Mouse (Mus musculus) intestine, embryonic 15.5 days (tissue): Measurements from ENCODE around the gene Ccdc155. TPM values are rescaled to one million over a fixed set of nuclear protein-coding genes. Genes with fewer than 3 reads are reported as not detected.

Experiments
- ATAC-seq: fragments of 200-750 bp; cut with Nextera tagmentation; 2 replicates; pipeline ENCODE4 v1.8.0; 2017; ENCODE audit warnings: moderate TSS enrichment, moderate library complexity
- H3K27ac ChIP-seq: fragments of 300-500 bp; sonication (generic); 2 replicates; pipeline ENCODE4 v1.5.1; 2015; ENCODE audit warnings: mild to moderate bottlenecking, inconsistent platforms
- H3K27me3 ChIP-seq: fragments of 300-500 bp; sonication (generic); replicated peaks from 2 replicates; pipeline ENCODE4 v1.6.1; 2015; ENCODE audit warnings: inconsistent platforms
- H3K36me3 ChIP-seq: fragments of 300-500 bp; sonication (generic); 2 replicates; pipeline ENCODE4 v1.6.1; 2015; ENCODE audit warnings: inconsistent platforms
- H3K4me1 ChIP-seq: fragments of 300-500 bp; sonication (generic); replicated peaks from 2 replicates; pipeline ENCODE4 v1.6.1; 2015; ENCODE audit warnings: inconsistent platforms
- H3K4me2 ChIP-seq: fragments of 300-500 bp; sonication (generic); replicated peaks from 2 replicates; pipeline ENCODE4 v1.6.1; 2015; ENCODE audit warnings: mild to moderate bottlenecking, inconsistent platforms
- H3K4me3 ChIP-seq: fragments of 300-500 bp; sonication (generic); replicated peaks from 2 replicates; pipeline ENCODE4 v1.5.1; 2015; ENCODE audit warnings: inconsistent platforms
- H3K9ac ChIP-seq: fragments of 300-500 bp; sonication (generic); 2 replicates; pipeline ENCODE4 v1.6.1; 2015; ENCODE audit warnings: inconsistent platforms
- H3K9me3 ChIP-seq: fragments of 300-500 bp; sonication (generic); 2 replicates; pipeline ENCODE4 v1.6.1; 2016; ENCODE audit warnings: inconsistent platforms
- WGBS: fragments of 180-500 bp; shearing (Covaris S2); methylation state at CpG from one replicate; pipeline ENCODE4 v1.1.7; 2015; 5-methylcytosine and 5-hydroxymethylcytosine counted together
- polyA plus RNA-seq: library from polyadenylated mRNA; unstranded; fragments of >200 nt; fragmentation: Nextera tagmentation; extraction: Ambion mirVana; gene quantifications from 2 replicates; pipeline ENCODE4 v1.2.1, GENCODE M21; 2015

The Ccdc155 gene
- polyA plus RNA-seq, 1 experiment from 2014 or later = 0.69 TPM

GRCm38 (mm10) chr7:45234333-45234841 is 29.7 kb upstream of the Ccdc155 start:
- H3K4me3 ChIP-seq = peak overlapping the region; percentile 15; the same call in 1 of the 2 replicates

GRCm38 (mm10) chr7:45233580-45234332 is 29.1 kb upstream of the Ccdc155 start:
- WGBS = 35% methylated on average over 20 of the region's 20 CpGs
- H3K9ac ChIP-seq = peak overlapping the region; percentile 26; the same call in 1 of the 2 replicates
- 0 out of 2 replicates have a peak, but pooled peaks have one; percentile 1 for ATAC-seq

More at GRCm38 (mm10) chr7:45234333-45234841, 29.7 kb upstream of the Ccdc155 start:
- WGBS = 15% methylated on average over 29 of the region's 29 CpGs
- peak; percentile 24 for ATAC-seq
- Histone ChIP-seq H3K4me2 (peak overlapping the region; percentile 61), H3K27me3 (0 out of 2 replicates have a peak, but pooled peaks cover 5% of the 10 kb centered on the region), H3K9ac (peak overlapping the region; percentile 26; the same call in 1 of the 2 replicates), H3K9me3 (no peaks in the 10 kb centered on the region), H3K4me1 (peaks cover 21% of the 10 kb centered on the region), H3K27ac (peak overlapping the region; percentile 34; the same call in 1 of the 2 replicates), H3K36me3 (peaks cover 9% of the 10 kb centered on the region)

GRCm38 (mm10) chr7:45232716-45233465 is 28.2 kb upstream of the Ccdc155 start:
- no peak overlapping the region for H3K27ac ChIP-seq
- no peaks in the 10 kb centered on the region for H3K9me3 ChIP-seq
- H3K4me2 ChIP-seq = no peak overlapping the region
- H3K4me1 ChIP-seq = peaks cover 21% of the 10 kb centered on the region
- WGBS = 67% methylated on average over 13 of the region's 13 CpGs
- no peak overlapping the region for H3K9ac ChIP-seq
- H3K27me3 ChIP-seq = no peaks in the 10 kb centered on the region
- ATAC-seq = no peak
- H3K36me3 ChIP-seq = peaks cover 18% of the 10 kb centered on the region
- H3K4me3 ChIP-seq = no peak overlapping the region

More at GRCm38 (mm10) chr7:45233580-45234332, 29.1 kb upstream of the Ccdc155 start:
- H3K9me3 ChIP-seq = no peaks in the 10 kb centered on the region
- H3K4me2 ChIP-seq = peak overlapping the region; percentile 61
- peaks cover 14% of the 10 kb centered on the region for H3K36me3 ChIP-seq
- peaks cover 21% of the 10 kb centered on the region for H3K4me1 ChIP-seq
- H3K27me3 ChIP-seq = 0 out of 2 replicates have a peak, but pooled peaks cover 1% of the 10 kb centered on the region
- 0 out of 2 replicates have a peak overlapping the region, but pooled peaks have one; percentile 34 for H3K27ac ChIP-seq
- no peak overlapping the region for H3K4me3 ChIP-seq

GRCm38 (mm10) chr7:45231941-45232340 is 27.2 kb upstream of the Ccdc155 start:
- H3K9ac ChIP-seq = no peak overlapping the region
- peaks cover 21% of the 10 kb centered on the region for H3K4me1 ChIP-seq
- peaks cover 18% of the 10 kb centered on the region for H3K36me3 ChIP-seq
- WGBS = 79% methylated on average over 11 of the region's 11 CpGs
- H3K27ac ChIP-seq = no peak overlapping the region
- no peak for ATAC-seq
- no peaks in the 10 kb centered on the region for H3K27me3 ChIP-seq
- H3K9me3 ChIP-seq = no peaks in the 10 kb centered on the region
- no peak overlapping the region for H3K4me2 ChIP-seq
- no peak overlapping the region for H3K4me3 ChIP-seq

GRCm38 (mm10) chr7:45231192-45231591 is 26.5 kb upstream of the Ccdc155 start:
- H3K36me3 ChIP-seq = peaks cover 18% of the 10 kb centered on the region
- WGBS = 84% methylated on average over 12 of the region's 12 CpGs

GRCm38 (mm10) chr7:45229459-45230203 is 24.9 kb upstream of the Ccdc155 start:
- peaks cover 12% of the 10 kb centered on the region for H3K4me1 ChIP-seq
- H3K9me3 ChIP-seq = no peaks in the 10 kb centered on the region
- 80% methylated on average over 7 of the region's 7 CpGs for WGBS
- no peak overlapping the region for H3K4me2 ChIP-seq
- H3K9ac ChIP-seq = no peak overlapping the region
- no peak overlapping the region for H3K27ac ChIP-seq
- no peak for ATAC-seq
- H3K36me3 ChIP-seq = peaks cover 27% of the 10 kb centered on the region
- no peaks in the 10 kb centered on the region for H3K27me3 ChIP-seq
- no peak overlapping the region for H3K4me3 ChIP-seq

More at GRCm38 (mm10) chr7:45231192-45231591, 26.5 kb upstream of the Ccdc155 start:
- peaks cover 21% of the 10 kb centered on the region for H3K4me1 ChIP-seq
- no peak overlapping the region for H3K27ac ChIP-seq
- no peaks in the 10 kb centered on the region for H3K27me3 ChIP-seq
- no peak overlapping the region for H3K4me3 ChIP-seq
- no peak for ATAC-seq
- no peaks in the 10 kb centered on the region for H3K9me3 ChIP-seq
- H3K4me2 ChIP-seq = no peak overlapping the region
- H3K9ac ChIP-seq = no peak overlapping the region

- no peaks in the 10 kb centered on the region for H3K9me3 ChIP-seq
- no peaks in the 10 kb centered on the region for H3K27me3 ChIP-seq
- H3K9ac ChIP-seq = no peak overlapping the region
- no peak overlapping the region for H3K27ac ChIP-seq
- H3K4me2 ChIP-seq = no peak overlapping the region
- H3K36me3 ChIP-seq = peaks cover 27% of the 10 kb centered on the region
- H3K4me1 ChIP-seq = peaks cover 6% of the 10 kb centered on the region
- 90% methylated on average over 8 of the region's 8 CpGs for WGBS
- H3K4me3 ChIP-seq = no peak overlapping the region
- ATAC-seq = no peak
Observed at GRCm38 (mm10) chr7:45229046-45229445, 24.4 kb upstream of the Ccdc155 start.

GRCm38 (mm10) chr7:45228548-45228947 is 23.9 kb upstream of the Ccdc155 start:
- no peak overlapping the region for H3K4me2 ChIP-seq
- H3K9me3 ChIP-seq = no peaks in the 10 kb centered on the region
- 95% methylated on average over 18 of the region's 18 CpGs for WGBS
- H3K9ac ChIP-seq = no peak overlapping the region
- H3K4me3 ChIP-seq = no peak overlapping the region
- ATAC-seq = no peak
- no peak overlapping the region for H3K27ac ChIP-seq
- H3K4me1 ChIP-seq = peaks cover 1% of the 10 kb centered on the region
- H3K27me3 ChIP-seq = no peaks in the 10 kb centered on the region
- H3K36me3 ChIP-seq = peaks cover 29% of the 10 kb centered on the region

- Histone ChIP-seq H3K9ac (no peak overlapping the region), H3K4me1 (no peaks in the 10 kb centered on the region), H3K27ac (no peak overlapping the region), H3K9me3 (no peaks in the 10 kb centered on the region), H3K27me3 (no peaks in the 10 kb centered on the region), H3K4me2 (no peak overlapping the region), H3K4me3 (no peak overlapping the region), H3K36me3 (peaks cover 40% of the 10 kb centered on the region)
- ATAC-seq = no peak
- WGBS = 94% methylated on average over 5 of the region's 5 CpGs
Observed at GRCm38 (mm10) chr7:45226421-45226820, 21.7 kb upstream of the Ccdc155 start.

GRCm38 (mm10) chr7:45224826-45225225 is 20.1 kb upstream of the Ccdc155 start:
- H3K9me3 ChIP-seq = no peaks in the 10 kb centered on the region
- ATAC-seq = no peak
- no peaks in the 10 kb centered on the region for H3K27me3 ChIP-seq
- H3K4me1 ChIP-seq = no peaks in the 10 kb centered on the region
- no peak overlapping the region for H3K4me2 ChIP-seq
- H3K9ac ChIP-seq = no peak overlapping the region
- H3K4me3 ChIP-seq = no peak overlapping the region
- WGBS = 86% methylated on average over 7 of the region's 7 CpGs
- H3K27ac ChIP-seq = no peak overlapping the region
- peaks cover 45% of the 10 kb centered on the region; the same call in 1 of the 2 replicates for H3K36me3 ChIP-seq

- WGBS = 73% methylated on average over 2 of the region's 2 CpGs
- H3K36me3 ChIP-seq = peaks cover 34% of the 10 kb centered on the region; the same call in 1 of the 2 replicates
Observed at GRCm38 (mm10) chr7:45221680-45222079, 17.0 kb upstream of the Ccdc155 start.

More at GRCm38 (mm10) chr7:45221680-45222079, 17.0 kb upstream of the Ccdc155 start:
- Histone ChIP-seq H3K4me3 (no peak overlapping the region), H3K27ac (no peak overlapping the region), H3K4me2 (no peak overlapping the region), H3K9me3 (no peaks in the 10 kb centered on the region), H3K4me1 (peaks cover 16% of the 10 kb centered on the region), H3K27me3 (no peaks in the 10 kb centered on the region), H3K9ac (no peak overlapping the region)
- no peak for ATAC-seq
